Mouse (Mus musculus) inflammation-experienced regulatory T-cells, adult 6 months (primary cell): ENCODE measurements around the gene Tmc8. TPM values are rescaled to one million over a fixed set of nuclear protein-coding genes. Genes with fewer than 3 reads are reported as not detected.
A peak's percentile ranks its signal among the peaks of the same experiment; 100 is the strongest.
"Not testable (repeated sequence)": the region's sequence is repeated elsewhere in the genome, so short reads cannot be mapped to it uniquely, and the experiment has no call there.

Source experiments
- ATAC-seq: one replicate; pipeline ENCODE4 v1.8.0; 2017
- polyA plus RNA-seq, 3 experiments: library from polyadenylated mRNA; unstranded; fragments of 100-300 nt; shearing (Covaris generic); gene quantifications; one replicate each; pipeline ENCODE4 v1.2.1; 2017

The Tmc8 gene
- polyA plus RNA-seq, 3 experiments from 2014 or later: 32.9 to 40.0 (median 39.0) TPM

DNA sequence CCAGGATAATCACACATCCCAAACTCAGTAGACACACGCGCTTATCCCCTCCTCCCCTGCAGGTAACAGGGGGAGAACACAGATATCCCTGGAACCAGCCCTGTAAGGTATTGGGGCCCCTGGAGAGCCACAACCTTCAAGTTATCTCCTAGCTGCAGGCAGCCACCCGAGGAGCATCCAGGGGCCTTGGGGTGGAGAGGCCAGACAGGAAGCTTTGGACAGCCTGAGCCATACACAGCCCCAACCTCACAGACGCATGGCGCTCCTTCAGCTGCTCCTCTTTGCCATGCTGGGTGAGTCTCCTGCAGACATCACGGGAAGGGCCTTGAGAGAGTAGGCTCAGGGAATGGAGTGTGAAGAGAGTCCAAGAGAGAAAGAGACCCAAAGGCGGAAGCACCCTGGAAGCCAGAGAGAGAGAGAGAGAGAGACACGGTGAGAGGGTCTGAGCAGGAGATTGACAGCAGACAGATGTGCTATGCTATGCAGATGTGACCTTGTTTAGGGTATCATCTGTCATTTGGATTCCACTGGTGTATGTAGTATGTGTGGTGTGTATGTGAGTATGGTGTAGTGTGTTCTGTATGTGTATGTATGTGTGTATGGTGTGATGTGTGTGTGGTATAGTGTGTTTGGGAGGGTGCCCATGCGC is 15.8 kb downstream of the Tmc8 start, which contains the start of gene 6030468B19Rik:
TSS of gene 6030468B19Rik (plus strand) at position 150 of the 649 bp plus-strand sequence.
- ATAC-seq: no peak

DNA sequence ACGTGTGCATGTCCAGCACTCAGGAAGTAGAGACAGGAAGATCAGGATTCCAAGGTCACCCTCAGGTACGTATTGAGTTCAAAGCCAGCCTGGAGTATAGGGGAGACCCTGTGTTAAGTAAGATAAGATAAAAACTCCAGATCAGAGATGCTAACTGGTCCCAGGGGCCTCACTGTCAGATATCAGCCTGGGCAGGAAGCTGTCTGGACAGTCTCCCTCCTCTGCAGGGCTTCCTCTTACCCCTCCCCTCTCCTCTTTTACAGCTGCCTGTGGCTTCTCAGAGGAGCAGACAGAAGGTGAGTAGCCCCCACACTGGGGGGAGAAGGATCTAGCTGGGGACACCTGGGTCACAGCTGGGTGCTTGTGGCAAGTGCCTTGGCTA is 16.3 kb downstream of the Tmc8 start:
- peak; percentile 68 for ATAC-seq

DNA sequence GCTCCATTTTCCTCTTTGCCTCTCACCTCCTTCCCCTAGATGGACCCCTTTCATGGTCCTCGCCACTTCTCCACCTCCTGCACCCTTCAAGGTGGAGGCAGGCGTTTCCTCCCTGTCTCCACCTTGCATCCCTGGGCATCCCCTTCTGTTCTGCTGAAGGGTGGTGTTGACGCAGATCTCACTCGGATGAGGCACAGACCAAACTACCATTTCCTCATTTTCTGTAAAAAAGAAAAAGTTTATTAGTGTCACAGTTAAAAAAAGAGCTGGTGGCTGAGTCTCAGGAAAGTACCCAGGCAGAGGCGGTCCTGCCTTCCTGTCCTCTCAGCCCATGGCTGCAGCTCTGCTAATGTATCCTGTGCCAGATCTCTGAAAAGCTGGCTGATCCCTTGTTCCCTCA is 17.3 kb downstream of the Tmc8 start:
- peak; percentile 75 for ATAC-seq

DNA sequence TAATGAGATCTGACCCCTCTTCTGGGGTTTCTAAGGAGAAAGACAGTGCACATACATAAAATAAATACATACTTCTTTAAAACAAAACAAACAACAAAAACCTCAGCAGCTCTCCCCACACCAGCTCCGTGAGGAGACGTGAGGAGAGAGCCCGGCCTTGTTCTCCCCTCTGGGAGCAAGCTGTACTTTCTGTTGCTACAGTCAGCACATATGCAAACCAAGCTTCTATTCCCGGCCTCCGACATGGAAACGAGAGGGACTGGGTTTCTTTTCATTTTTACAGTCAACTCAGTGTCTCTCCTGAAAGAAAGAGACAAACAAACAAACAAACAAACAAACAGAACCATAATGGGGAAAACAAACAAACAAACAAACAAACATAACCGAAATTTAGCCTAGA is 18.2 kb downstream of the Tmc8 start:
- ATAC-seq: no peak

DNA sequence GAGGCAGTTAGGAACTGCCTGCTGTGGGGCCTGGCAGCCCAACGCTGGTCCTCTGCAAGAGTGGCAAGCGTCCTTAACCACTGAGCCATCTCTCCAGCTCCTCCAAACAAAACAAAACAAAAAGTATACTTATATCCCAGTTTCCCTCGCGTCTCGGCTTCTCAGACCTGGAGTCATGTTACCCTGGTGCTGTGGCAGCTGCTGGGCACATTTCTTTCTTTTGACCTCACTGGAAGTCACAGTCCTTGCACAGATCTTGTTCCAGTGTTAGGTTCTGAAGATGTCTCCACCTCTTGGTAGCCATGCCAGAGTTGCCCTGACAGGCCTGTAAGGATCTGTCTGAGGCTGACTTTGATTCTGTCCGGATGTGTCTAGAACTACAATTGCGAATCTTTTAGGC is 19.8 kb downstream of the Tmc8 start:
- no peak for ATAC-seq

DNA sequence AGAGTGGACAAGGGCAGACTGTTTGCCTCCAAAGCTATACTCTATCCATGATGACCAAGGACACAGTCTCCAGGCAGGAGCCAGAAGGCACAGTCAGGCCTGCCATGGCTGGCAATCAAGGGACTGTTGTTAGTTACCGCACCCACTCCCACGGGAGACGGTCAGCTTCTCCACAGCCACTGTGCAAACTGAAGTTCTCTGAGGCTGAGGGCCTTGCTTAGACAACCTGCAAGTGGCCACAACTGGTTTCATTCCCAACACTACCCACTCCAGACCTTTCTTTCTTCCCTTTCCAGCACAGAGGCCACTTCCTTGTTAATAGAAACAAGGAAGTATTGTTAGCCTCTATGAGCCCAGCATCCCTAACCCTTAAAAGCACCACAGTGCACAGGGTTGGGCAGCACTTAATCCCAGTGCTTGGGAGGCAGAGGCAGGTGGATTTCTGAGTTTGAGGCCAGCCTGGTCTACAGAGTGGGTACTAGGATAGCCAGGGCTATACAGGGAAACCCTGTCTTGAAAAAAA is 21.4 kb downstream of the Tmc8 start:
- ATAC-seq: no peak

DNA sequence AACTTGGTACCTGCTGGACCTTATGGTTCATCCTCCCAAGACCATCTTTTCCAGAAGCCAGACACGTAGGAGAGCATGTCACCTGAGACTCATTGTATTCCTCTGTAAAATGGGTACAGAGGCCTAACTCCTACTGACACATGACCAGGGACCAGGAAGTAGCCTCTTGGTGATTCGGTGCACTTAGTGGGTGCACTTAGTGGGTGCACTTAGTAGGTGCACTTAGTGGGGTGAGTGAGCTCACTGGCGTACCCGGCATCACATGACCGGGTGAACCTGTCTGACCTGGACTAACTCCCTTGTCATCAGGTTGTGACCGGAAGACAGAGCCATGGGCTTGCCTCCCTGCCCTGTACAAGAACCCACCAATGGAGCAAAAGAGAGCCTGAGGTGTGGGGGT is 24.9 kb downstream of the Tmc8 start:
- no peak for ATAC-seq

DNA sequence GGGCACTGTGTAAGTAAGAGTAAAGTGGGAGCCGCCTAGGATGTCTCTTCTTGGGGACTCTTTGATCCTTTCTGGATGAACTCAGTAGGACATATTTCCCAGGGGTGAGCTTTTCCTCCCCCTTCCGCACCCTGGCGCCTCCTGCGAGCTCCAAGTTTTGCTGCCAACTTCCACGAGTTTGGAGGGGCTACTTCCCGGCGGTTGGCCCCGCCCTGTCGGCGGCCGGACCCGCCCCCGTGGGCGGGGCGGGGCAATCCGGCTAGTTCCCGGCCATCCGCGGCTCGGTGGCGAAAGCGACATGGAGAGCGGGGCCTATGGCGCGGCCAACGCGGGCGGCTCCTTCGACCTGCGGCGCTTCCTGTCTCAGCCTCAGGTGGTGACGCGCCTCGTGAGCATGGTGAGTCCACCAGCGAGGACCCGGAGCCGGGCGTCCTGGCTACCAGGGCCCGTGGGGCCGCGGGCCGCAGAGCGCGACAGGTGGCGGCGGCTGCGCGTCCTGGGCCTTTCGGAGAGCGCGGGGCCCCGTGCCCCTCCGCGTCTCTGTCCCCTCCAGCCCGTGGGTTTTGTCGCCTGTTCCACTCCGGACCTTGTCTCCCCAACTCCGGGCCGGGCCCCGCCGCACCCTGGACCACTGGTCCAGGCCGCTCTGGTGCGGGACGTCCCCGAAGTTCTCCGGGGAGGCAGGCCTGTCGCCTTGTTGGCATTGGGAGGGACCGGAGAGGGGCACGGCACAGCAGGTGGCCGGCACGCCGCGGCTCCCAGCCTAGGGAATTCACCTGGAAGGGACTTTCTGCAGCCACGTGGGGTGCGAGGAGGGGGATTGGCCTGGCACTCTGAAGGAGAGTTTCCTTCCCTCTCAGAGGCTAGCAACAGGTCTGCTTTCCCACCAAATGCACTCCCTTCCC is 27.8 kb downstream of the Tmc8 start, which contains the start of the genes Gm20708 and Syngr2:
TSS of gene Gm20708 (plus strand) at position 262 of the 905 bp plus-strand sequence.
TSS of gene Syngr2 (plus strand) at position 262 of the 905 bp plus-strand sequence.
- ATAC-seq: peak; percentile 44

DNA sequence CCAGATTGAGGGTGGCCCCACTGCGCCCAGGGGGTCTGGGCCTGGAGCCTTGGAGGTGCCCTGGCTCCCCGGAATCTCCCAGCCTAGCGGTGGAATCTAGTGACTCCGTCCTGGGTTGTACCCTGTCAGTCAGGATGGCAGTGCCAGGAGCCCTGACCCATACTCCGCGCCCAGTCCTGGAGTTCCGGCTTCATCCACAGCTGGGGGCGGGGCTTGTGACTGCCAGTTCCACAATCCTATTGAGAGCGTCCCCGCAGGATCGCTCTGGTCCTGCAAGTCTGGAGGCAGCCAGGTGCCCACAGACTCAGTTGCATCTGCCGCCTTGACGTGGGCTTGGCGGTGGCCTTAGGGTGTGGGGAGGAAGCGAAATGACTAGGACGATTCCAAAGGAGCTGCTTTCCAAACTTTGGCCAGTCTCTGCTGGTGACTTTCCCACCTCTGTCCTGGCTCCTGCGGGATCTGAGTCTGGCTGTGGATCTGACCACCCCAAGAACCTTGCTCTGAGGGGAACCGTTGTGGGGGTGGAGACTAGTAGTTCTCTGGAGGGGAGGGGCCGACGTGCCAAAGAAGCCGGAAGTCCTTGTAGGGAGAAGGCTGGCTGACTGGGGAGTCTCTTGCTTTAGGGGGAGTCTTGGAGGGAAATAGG is 28.6 kb downstream of the Tmc8 start:
- ATAC-seq: peak; percentile 78

DNA sequence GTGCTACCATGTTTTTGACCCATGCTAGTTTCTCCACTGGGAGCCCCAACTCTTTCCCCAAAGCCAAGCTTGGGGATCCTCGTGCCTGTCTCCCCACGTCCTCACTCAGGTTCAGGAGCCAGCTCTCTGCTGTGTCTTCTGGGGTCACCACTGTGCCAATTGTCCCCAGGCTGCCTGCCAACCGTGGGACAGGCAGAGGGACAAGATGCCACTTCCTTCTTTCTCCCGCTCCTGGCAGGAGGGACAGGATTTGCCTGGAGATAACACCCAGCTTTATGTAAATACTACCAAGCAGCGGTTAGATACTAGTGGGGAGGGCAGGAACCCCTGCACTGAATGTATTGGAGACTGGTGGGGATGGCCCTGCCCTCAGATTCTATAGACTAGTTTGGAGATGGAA is 32.0 kb downstream of the Tmc8 start:
- ATAC-seq: no peak

DNA sequence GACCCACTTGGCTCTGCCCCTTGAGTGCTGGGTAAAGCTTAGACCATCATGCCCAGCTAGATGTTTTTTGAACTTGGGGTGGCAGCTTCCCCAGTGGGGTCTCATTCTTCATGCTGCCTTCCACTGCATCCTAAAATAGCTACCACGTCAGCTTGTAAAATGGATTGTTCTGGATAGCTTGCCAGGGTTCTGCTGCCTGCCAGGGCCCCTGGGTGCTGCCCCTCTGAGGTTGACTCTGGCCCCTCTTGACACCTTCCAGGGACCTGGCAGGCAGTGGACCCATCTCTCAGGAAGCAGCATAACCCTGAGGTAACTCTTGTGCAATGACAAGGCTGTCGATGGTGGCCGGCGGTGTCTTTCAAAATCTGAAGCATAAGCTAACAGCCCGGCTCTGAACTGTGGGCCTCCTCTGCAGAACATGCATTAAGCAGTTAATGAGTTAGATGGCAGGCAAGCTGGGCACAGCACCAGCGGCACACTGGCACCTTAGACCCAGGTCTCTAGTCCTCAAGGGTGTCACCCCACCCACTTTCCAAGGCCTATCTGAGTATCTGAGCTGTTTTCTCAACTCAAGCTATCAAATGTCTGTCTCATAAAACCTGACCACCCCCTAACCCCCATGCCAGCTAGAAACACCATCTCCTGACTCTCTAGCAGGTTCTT is 33.0 kb downstream of the Tmc8 start:
- ATAC-seq: no peak

DNA sequence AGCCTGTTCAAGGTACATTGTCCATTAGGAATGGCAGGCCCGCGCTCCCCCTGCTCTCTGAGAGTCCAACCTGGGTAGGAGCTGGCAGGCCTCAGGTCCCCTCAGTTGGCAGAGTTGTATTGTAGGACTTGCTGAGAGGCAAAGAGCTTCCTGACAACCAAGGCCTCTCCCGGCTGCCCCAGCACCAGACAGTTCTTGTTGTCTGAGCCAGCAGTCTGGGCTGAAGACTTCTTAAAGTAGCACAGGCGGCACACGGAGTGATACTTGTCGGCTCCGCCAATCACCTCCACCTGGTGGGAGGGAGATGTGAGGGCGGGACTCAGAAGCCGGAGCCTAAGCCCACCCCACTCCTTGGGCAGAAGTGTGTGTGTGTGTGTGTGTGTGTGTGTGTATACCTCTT is 34.0 kb downstream of the Tmc8 start:
- ATAC-seq: not testable (repeated sequence)

DNA sequence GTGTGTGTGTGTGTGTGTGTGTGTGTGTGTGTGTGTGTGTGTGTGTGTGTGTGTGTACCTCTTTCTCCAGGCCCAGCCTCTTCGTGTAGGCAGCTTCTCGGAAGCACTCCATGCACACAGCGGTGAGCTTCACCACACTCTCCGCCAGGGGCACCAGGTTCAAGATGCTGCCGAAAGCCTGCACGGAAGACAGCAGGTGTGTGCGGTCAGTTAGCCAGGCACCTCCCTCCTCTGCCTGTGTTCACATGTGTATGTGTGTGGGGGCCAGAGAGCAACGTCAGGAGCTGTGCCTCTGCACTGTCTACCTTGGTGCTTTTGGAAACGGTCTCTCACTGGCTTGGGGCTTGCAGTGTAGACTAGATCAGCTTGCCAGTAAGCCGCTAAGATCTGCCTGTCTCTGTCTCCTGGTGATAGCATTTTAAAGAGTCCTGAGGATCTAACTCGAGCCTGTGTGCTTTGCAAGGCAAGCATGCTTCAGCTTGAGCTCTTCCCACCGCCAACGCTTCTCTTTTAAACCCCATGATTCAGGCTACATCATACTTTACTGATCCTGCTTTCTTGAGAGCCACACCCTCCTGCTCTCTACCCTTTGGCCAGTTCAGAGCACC is 34.6 kb downstream of the Tmc8 start:
- ATAC-seq: peak; percentile 48

DNA sequence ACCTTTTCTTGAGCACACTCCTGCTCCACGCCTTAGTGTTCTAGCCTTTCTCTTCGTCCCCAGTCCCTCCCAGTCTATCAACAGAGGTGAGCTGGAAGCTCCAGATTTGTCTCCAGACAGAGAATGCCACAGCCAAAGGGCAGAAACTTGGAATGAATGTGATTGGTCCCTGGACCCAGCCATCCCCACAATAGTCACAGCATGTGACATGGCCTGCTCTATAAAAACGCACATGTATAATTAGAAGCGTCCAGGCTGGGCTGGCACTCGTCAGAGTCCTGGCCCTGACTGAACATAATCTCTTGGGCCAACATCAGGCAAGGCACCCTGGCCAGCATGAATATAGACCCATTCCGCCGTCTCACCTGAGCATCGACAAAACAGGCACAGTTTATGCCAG is 37.2 kb downstream of the Tmc8 start:
- ATAC-seq: no peak

DNA sequence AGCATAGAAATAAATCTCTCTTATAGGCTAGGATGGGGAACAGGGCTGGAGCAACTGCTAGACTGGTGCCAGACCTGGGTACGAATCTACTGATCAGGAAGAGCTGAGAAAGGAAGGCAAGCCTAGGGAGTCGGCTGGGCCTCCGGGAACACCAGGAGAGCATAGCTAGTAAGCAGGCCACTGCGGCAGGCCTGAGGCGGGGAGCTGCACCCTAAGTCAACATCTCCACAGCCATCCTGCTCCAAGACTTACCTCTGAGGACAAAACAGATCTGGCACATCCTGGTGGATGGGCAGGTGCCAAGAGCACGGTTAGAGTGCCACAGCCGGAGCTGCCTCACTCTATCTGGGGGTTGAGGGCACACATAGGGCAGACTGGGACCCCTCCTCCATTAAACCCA is 38.3 kb downstream of the Tmc8 start:
- ATAC-seq: no peak

DNA sequence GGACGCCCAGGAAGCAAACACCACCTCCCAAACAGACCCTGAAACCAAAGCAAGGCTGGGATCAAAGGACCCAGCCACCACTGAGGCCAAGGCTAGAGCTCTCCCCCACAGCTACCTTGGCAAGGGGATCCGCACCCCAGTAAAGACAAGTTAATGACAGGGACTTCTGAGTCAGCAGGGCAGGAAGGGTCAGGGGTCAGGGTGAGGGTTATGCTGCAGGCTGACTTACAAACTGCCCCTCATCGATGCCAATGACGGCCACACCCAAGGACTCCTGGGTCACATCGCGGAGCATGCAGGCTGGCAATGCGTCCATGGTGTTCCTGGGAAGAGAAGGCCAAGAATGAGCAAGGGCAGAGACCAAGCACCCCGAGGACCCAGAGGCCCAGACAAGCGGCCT is 40.0 kb downstream of the Tmc8 start:
- ATAC-seq: no peak

DNA sequence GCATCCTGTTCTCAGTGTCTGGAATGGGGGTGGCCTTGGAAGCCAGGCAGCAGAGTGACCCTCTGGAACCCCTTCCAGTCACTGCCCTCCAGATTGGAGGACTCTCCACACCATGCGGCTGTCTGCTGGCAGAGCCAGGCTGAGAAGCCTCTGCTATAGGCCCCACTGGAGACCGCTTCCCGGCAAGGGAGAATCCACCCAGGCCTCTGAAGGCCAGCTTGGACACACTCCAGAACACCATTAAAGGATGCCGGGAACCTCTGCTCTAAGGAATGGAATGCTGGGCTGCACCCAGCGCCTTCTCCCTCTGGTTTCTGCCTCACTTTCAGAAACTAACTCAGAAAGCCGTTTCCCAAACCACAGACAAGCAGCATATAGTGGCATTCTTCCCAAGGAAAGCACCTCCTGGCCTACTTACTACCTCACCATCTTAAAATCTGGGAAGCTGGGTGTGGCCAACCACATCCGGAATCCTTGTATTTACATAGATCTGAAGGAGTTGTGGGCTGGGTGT is 40.9 kb downstream of the Tmc8 start:
- no peak for ATAC-seq

DNA sequence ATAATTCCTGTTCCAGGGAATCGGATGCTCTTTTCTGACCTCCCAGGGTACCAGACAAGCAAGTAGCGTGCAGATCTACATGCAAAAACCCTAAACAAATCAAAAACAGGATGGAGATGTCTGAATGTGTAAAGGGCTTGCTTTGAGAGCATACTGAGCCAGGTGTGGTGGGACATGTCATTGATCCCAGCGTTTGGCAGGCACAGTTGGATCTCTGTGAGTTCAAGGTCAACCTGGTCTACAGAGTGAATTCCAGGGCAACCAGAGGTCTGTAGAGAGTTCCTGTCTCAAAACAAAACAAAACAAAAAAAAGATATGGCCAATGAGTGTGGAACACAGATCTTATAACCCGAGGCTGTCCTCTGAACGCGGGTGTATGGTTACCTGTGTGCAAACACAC is 41.5 kb downstream of the Tmc8 start:
- no peak for ATAC-seq

DNA sequence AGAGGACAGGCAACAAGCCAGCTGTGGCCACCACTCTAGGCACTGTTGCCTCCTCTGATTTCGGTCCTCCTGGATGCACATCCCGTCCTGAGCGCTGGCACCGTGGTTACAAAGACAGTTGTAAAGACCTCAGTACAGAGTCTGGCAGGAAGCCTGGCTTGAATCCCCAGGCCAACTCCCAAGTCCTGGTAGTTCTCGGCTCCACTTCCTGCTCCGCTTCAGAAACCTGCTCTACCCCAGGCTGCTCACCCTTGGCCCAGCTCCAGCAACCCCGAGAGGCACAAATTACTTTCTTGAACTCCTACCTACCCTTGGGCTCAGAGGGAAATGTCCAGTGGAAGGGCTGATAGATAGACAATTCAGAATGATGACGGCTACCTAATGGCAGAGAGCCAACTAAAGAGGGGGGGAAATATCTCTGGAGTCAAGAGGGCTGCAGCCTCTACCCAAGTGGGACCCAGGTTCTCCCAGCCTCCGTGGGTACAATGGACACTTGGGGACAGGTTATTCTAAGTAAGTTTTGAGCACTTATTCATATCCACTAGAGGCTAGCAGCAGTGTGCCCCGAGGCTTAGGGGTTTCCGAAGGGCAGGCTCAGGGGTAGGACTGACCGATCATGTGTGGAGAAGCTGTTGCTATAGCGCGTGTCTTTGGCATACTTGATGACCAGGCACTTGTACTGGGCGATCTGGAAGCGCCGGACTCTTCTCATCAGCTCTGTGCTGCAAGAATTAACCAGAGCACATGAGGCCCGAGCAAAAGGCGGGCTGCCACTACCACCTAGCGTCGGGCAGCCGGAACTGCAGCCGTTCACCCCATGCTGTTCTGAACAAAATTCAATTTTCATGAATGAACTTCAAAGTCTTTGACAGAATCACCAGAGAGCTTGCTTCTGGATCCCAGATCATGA is 42.4 kb downstream of the Tmc8 start:
- no peak for ATAC-seq

DNA sequence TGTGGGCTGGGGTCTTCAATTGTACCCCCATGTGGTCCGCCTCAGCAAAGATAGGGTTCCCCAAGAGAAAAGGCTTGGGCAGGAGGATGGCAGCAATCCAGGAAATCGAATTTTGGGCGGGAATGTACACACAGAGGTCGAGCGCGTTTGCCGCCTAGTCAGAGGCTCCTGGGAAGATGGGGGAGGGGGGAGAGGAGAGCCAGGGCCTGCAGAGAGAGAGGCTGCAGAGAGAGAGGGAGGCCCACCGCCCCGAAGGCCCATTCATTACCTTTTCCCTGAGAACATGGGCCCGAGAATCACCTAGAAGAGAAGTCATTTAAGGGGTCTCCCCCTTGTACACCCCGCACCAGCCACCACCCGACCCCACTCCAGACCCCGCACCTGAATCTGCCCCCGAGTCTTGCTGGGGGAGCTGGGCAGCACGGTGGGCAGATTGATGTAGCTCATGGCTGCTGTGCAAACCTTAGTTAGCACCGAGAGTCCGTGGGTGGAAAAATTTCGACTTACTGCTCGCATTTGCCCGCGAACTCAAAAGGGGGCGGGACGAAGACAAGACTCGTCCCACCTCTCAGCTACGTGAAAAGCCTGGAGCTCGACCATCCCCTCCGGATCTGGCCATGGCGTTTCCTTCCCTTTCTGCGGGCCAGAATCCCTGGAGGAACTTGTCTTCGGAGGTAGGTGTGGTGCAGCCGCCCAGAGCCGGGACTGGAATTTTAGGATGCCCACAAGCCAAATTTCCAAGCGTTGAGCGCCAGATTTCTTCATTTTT is 43.6 kb downstream of the Tmc8 start, which contains the start of the genes Afmid and Tk1:
TSS of gene Afmid (plus strand) at position 592 of the 769 bp plus-strand sequence.
TSS of gene Tk1 (minus strand) at position 760 of the 769 bp plus-strand sequence.
- peak; percentile 38 for ATAC-seq
